Mouse (Mus musculus) fat pad, adult 2 months (tissue): ENCODE data around the gene Cercam.
"Not testable (repeated sequence)": the region's sequence is repeated elsewhere in the genome, so short reads cannot be mapped to it uniquely, and the experiment has no call there.

Experiments used
- DNase-seq: peaks from one replicate; pipeline ENCODE4 v3.0.0-alpha.2; 2011; ENCODE audit warnings: low read depth, low spot score; ENCODE audit errors: extremely low read depth

Gene Cercam

GRCm38 (mm10) chr2:29852957-29853485 is 15.9 kb upstream of the Cercam start:
- DNase-seq: no peak

- no peak for DNase-seq
These were observed 15.2 kb upstream of the Cercam start for GRCm38 (mm10) chr2:29853736-29854135.

- no peak for DNase-seq
These were observed 13.3 kb upstream of the Cercam start for GRCm38 (mm10) chr2:29855585-29856210.

GRCm38 (mm10) chr2:29856451-29857260 is 12.3 kb upstream of the Cercam start:
- no peak for DNase-seq

- DNase-seq: peak; percentile 76
These were observed 11.6 kb upstream of the Cercam start for GRCm38 (mm10) chr2:29857341-29857740.

- no peak for DNase-seq
These were observed 11.0 kb upstream of the Cercam start for GRCm38 (mm10) chr2:29857967-29858366.

GRCm38 (mm10) chr2:29858748-29859473 is 10.1 kb upstream of the Cercam start:
- DNase-seq: peak; percentile 94

GRCm38 (mm10) chr2:29865125-29865524 is 3.8 kb upstream of the Cercam start:
- no peak for DNase-seq

GRCm38 (mm10) chr2:29869646-29870451 is 885 bp downstream of the Cercam start:
- no peak for DNase-seq

- DNase-seq: no peak
These were observed 3.8 kb downstream of the Cercam start for GRCm38 (mm10) chr2:29872581-29873295.

GRCm38 (mm10) chr2:29873801-29874200 is 4.8 kb downstream of the Cercam start:
- DNase-seq: no peak

GRCm38 (mm10) chr2:29878061-29878460 is 9.1 kb downstream of the Cercam start:
- DNase-seq: no peak

GRCm38 (mm10) chr2:29879191-29879590 is 10.2 kb downstream of the Cercam start:
- DNase-seq: no peak

GRCm38 (mm10) chr2:29879964-29880830 is 11.2 kb downstream of the Cercam start:
- DNase-seq: no peak

GRCm38 (mm10) chr2:29886659-29887292 is 17.8 kb downstream of the Cercam start:
- not testable (repeated sequence) for DNase-seq

- peak; percentile 46 for DNase-seq
These were observed 20.3 kb downstream of the Cercam start, which contains the start of gene Odf2 for GRCm38 (mm10) chr2:29889066-29889944. Gene Odf2 (plus strand): TSS chr2:29889221.

GRCm38 (mm10) chr2:29889991-29890833 is 21.2 kb downstream of the Cercam start:
- no peak for DNase-seq
